Mouse (Mus musculus): ENCODE data around the gene Cenpv. TPM values are rescaled to one million over a fixed set of nuclear protein-coding genes. Genes with fewer than 3 reads are reported as not detected.

Gene Cenpv
- polyA plus RNA-seq, 1 experiment = 14.4 TPM

- DNase-seq = no peak
- H3K4me1 ChIP-seq (ENCODE audit: control insufficient read depth, insufficient read depth, low read length) = peaks cover 17% of the 10 kb centered on the region
- TF ChIP-seq POLR2A (IDR thresholded peaks at IDR 0.05; ENCODE audit: borderline replicate concordance, extremely low read depth, low read depth, low read length) (no peak), CTCF (IDR thresholded peaks at IDR 0.05; ENCODE audit: insufficient read depth, low read length) (no peak)
- no peak overlapping the region for H3K4me3 ChIP-seq (replicated peaks; ENCODE audit: extremely low read depth, low read depth, low read length)
Measured at GRCm38 (mm10) chr11:62555896-62556412, 16.9 kb upstream of the Cenpv start.

GRCm38 (mm10) chr11:62554934-62555517 lies 16.0 kb upstream of the Cenpv start:
- no peak for TF ChIP-seq CTCF (IDR thresholded peaks at IDR 0.05; ENCODE audit: insufficient read depth, low read length)
- TF ChIP-seq POLR2A (IDR thresholded peaks at IDR 0.05; ENCODE audit: borderline replicate concordance, extremely low read depth, low read depth, low read length) = no peak
- Histone ChIP-seq H3K4me3 (replicated peaks; ENCODE audit: extremely low read depth, low read depth, low read length) (no peak overlapping the region), H3K4me1 (ENCODE audit: control insufficient read depth, insufficient read depth, low read length) (peaks cover 15% of the 10 kb centered on the region)
- DNase-seq = no peak

- WGBS = 46% methylated on average over 5 of the region's 5 CpGs
Measured at GRCm38 (mm10) chr11:62554163-62554855, 15.2 kb upstream of the Cenpv start.

GRCm38 (mm10) chr11:62553633-62554032 lies 14.6 kb upstream of the Cenpv start:
- no peak for DNase-seq
- Histone ChIP-seq H3K4me1 (ENCODE audit: control insufficient read depth, insufficient read depth, low read length) (peaks cover 12% of the 10 kb centered on the region), H3K4me3 (replicated peaks; ENCODE audit: extremely low read depth, low read depth, low read length) (peak overlapping the region; percentile 12)
- no peak for TF ChIP-seq CTCF (IDR thresholded peaks at IDR 0.05; ENCODE audit: insufficient read depth, low read length)
- TF ChIP-seq POLR2A (IDR thresholded peaks at IDR 0.05; ENCODE audit: borderline replicate concordance, extremely low read depth, low read depth, low read length) = no peak
- 56% methylated on average over 5 of the region's 5 CpGs for WGBS

More at GRCm38 (mm10) chr11:62554163-62554855, 15.2 kb upstream of the Cenpv start:
- TF ChIP-seq POLR2A (IDR thresholded peaks at IDR 0.05; ENCODE audit: borderline replicate concordance, extremely low read depth, low read depth, low read length) (no peak), CTCF (IDR thresholded peaks at IDR 0.05; ENCODE audit: insufficient read depth, low read length) (no peak)
- DNase-seq = no peak
- Histone ChIP-seq H3K4me1 (ENCODE audit: control insufficient read depth, insufficient read depth, low read length) (peaks cover 15% of the 10 kb centered on the region), H3K4me3 (replicated peaks; ENCODE audit: extremely low read depth, low read depth, low read length) (peak overlapping the region; percentile 50)

- Histone ChIP-seq H3K4me1 (ENCODE audit: control insufficient read depth, insufficient read depth, low read length) (peaks cover 12% of the 10 kb centered on the region), H3K4me3 (replicated peaks; ENCODE audit: extremely low read depth, low read depth, low read length) (peak overlapping the region; percentile 55)
- TF ChIP-seq POLR2A (IDR thresholded peaks at IDR 0.05; ENCODE audit: borderline replicate concordance, extremely low read depth, low read depth, low read length) (no peak), CTCF (IDR thresholded peaks at IDR 0.05; ENCODE audit: insufficient read depth, low read length) (no peak)
- 0% methylated on average over 1 of the region's 1 CpGs for WGBS
- DNase-seq = no peak
Measured at GRCm38 (mm10) chr11:62553186-62553585, 14.1 kb upstream of the Cenpv start.

GRCm38 (mm10) chr11:62551226-62552119 lies 12.4 kb upstream of the Cenpv start:
- peak; percentile 99 for TF ChIP-seq POLR2A (IDR thresholded peaks at IDR 0.05; ENCODE audit: borderline replicate concordance, extremely low read depth, low read depth, low read length)
- TF ChIP-seq CTCF (IDR thresholded peaks at IDR 0.05; ENCODE audit: insufficient read depth, low read length) = no peak
- H3K4me3 ChIP-seq (replicated peaks; ENCODE audit: extremely low read depth, low read depth, low read length) = peak overlapping the region; percentile 85
- peaks cover 12% of the 10 kb centered on the region for H3K4me1 ChIP-seq (ENCODE audit: control insufficient read depth, insufficient read depth, low read length)
- under 1% methylated on average over 57 of the region's 58 CpGs for WGBS
- peak; percentile 93 for DNase-seq

GRCm38 (mm10) chr11:62550727-62551225 lies 11.7 kb upstream of the Cenpv start, which contains the start of gene Ubb:
Gene Ubb, plus strand, starts transcription at chr11:62551171.
- TF ChIP-seq CTCF (IDR thresholded peaks at IDR 0.05; ENCODE audit: insufficient read depth, low read length) (no peak), POLR2A (IDR thresholded peaks at IDR 0.05; ENCODE audit: borderline replicate concordance, extremely low read depth, low read depth, low read length) (peak; percentile 97; the same call in 1 of the 2 replicates)
- WGBS = under 1% methylated on average over 40 of the region's 40 CpGs
- Histone ChIP-seq H3K4me1 (ENCODE audit: control insufficient read depth, insufficient read depth, low read length) (peaks cover 12% of the 10 kb centered on the region), H3K4me3 (replicated peaks; ENCODE audit: extremely low read depth, low read depth, low read length) (peak within 1 kb of the TSS; percentile 86)
- peak; percentile 96 for DNase-seq

GRCm38 (mm10) chr11:62550227-62550685 lies 11.2 kb upstream of the Cenpv start:
- TF ChIP-seq POLR2A (IDR thresholded peaks at IDR 0.05; ENCODE audit: borderline replicate concordance, extremely low read depth, low read depth, low read length) (peak; percentile 18; the same call in 1 of the 2 replicates), CTCF (IDR thresholded peaks at IDR 0.05; ENCODE audit: insufficient read depth, low read length) (no peak)
- DNase-seq = peak; percentile 74
- peaks cover 11% of the 10 kb centered on the region for H3K4me1 ChIP-seq (ENCODE audit: control insufficient read depth, insufficient read depth, low read length)
- peak overlapping the region; percentile 86 for H3K4me3 ChIP-seq (replicated peaks; ENCODE audit: extremely low read depth, low read depth, low read length)
- WGBS = under 1% methylated on average over 11 of the region's 11 CpGs

GRCm38 (mm10) chr11:62549782-62550181 lies 10.7 kb upstream of the Cenpv start:
- Histone ChIP-seq H3K4me3 (replicated peaks; ENCODE audit: extremely low read depth, low read depth, low read length) (peak overlapping the region; percentile 42), H3K4me1 (ENCODE audit: control insufficient read depth, insufficient read depth, low read length) (peaks cover 7% of the 10 kb centered on the region)
- TF ChIP-seq CTCF (IDR thresholded peaks at IDR 0.05; ENCODE audit: insufficient read depth, low read length) = no peak
- TF ChIP-seq POLR2A (IDR thresholded peaks at IDR 0.05; ENCODE audit: borderline replicate concordance, extremely low read depth, low read depth, low read length) = no peak
- DNase-seq = peak; percentile 51
- 2% methylated on average over 5 of the region's 5 CpGs for WGBS

Data from lung, adult 2 months (tissue).